In genomic region chr5:137683388-137684293, GRCm38 (mm10) we compare ENCODE assay signal across 8 mouse cellular contexts. TPM values are rescaled to one million over a fixed set of nuclear protein-coding genes. Genes with fewer than 3 reads are reported as not detected.
DNase-seq lines count a peak whose midpoint lies in the region; ATAC-seq and TF ChIP-seq lines count a peak whose summit lies in the region.

No protein-coding gene starts in this region.

- DNase-seq in adrenal gland, postnatal 14 days: peak; percentile 36
- no peak for DNase-seq in adrenal gland, postnatal 25 days
- DNase-seq in thymus, adult 2 months: peak; percentile 40
- no peak for DNase-seq in thymus, postnatal 25 days
- DNase-seq in hindbrain, embryonic 14.5 days (ENCODE audit: low spot score): no peak
- DNase-seq in liver, embryonic 13.5 days: no peak
- DNase-seq in retina, embryonic 14.5 days (ENCODE audit: low spot score): peak; percentile 28

- peaks cover 12% of the 10 kb centered on the region; the same call in 1 of the 2 replicates for H3K36me3 ChIP-seq in thymus, adult 2 months (ENCODE audit: control insufficient read depth, insufficient read depth, low read length)
- H3K36me3 ChIP-seq in hindbrain, embryonic 14.5 days (replicated peaks; ENCODE audit: control insufficient read depth, insufficient read depth): no peaks in the 10 kb centered on the region
- peaks cover 38% of the 10 kb centered on the region for H3K36me3 ChIP-seq in liver, embryonic 13.5 days

- peak overlapping the region; percentile 81 for H3K4me2 ChIP-seq in hindbrain, embryonic 14.5 days (replicated peaks)
- H3K4me2 ChIP-seq in liver, embryonic 13.5 days: peak overlapping the region; percentile 94

- peak overlapping the region; percentile 63 for H3K27ac ChIP-seq in thymus, adult 2 months (ENCODE audit: control insufficient read depth, insufficient read depth, low read length)
- 0 out of 2 replicates have a peak overlapping the region, but pooled peaks have one; percentile 81 for H3K27ac ChIP-seq in hindbrain, embryonic 14.5 days
- peak overlapping the region; percentile 92 for H3K27ac ChIP-seq in liver, embryonic 13.5 days

- TF ChIP-seq POLR2A in thymus, adult 2 months (IDR thresholded peaks at IDR 0.05; ENCODE audit: control insufficient read depth, extremely low read depth, insufficient read depth, low read length, poor library complexity): no peak

- TF ChIP-seq CTCF in thymus, adult 2 months (IDR thresholded peaks at IDR 0.05; ENCODE audit: borderline replicate concordance, control insufficient read depth, extremely low read depth, insufficient read depth, low read length, poor library complexity): no peak

- ATAC-seq in hindbrain, embryonic 14.5 days (ENCODE audit: low FRiP score): no peak
- ATAC-seq in liver, embryonic 13.5 days (ENCODE audit: low read depth): no peak
- no peak for ATAC-seq in erythroid progenitor cell, adult 5-6 weeks (replicated peaks; ENCODE audit: low FRiP score, poor library complexity, severe bottlenecking)

- 8% methylated on average over 28 of the region's 28 CpGs for WGBS in thymus, adult 2 months
- WGBS in hindbrain, embryonic 14.5 days: 14% methylated on average over 28 of the region's 28 CpGs
- 4% methylated on average over 28 of the region's 28 CpGs for WGBS in liver, embryonic 13.5 days (ENCODE audit: insufficient replicate concordance)

- peaks cover 36% of the 10 kb centered on the region for H3K4me1 ChIP-seq in thymus, adult 2 months (replicated peaks; ENCODE audit: control insufficient read depth, insufficient read depth, low read length)
- H3K4me1 ChIP-seq in hindbrain, embryonic 14.5 days (replicated peaks; ENCODE audit: control insufficient read depth, insufficient read depth, low read length): peaks cover 17% of the 10 kb centered on the region
- peaks cover 84% of the 10 kb centered on the region for H3K4me1 ChIP-seq in liver, embryonic 13.5 days (replicated peaks)

- H3K9ac ChIP-seq in hindbrain, embryonic 14.5 days: peak overlapping the region; percentile 75
- peak overlapping the region; percentile 93 for H3K9ac ChIP-seq in liver, embryonic 13.5 days

- H3K4me3 ChIP-seq in thymus, adult 2 months (ENCODE audit: control insufficient read depth, insufficient read depth, low read length): peak overlapping the region; percentile 67
- peak overlapping the region; percentile 70 for H3K4me3 ChIP-seq in hindbrain, embryonic 14.5 days (replicated peaks; ENCODE audit: low read length)
- peak overlapping the region; percentile 97 for H3K4me3 ChIP-seq in liver, embryonic 13.5 days (replicated peaks)

- H3K27me3 ChIP-seq in thymus, adult 2 months (ENCODE audit: control insufficient read depth, insufficient read depth, low read length): no peaks in the 10 kb centered on the region
- no peaks in the 10 kb centered on the region for H3K27me3 ChIP-seq in hindbrain, embryonic 14.5 days (ENCODE audit: control insufficient read depth, insufficient read depth, low read length)
- H3K27me3 ChIP-seq in liver, embryonic 13.5 days: no peaks in the 10 kb centered on the region

- H3K9me3 ChIP-seq in hindbrain, embryonic 14.5 days (ENCODE audit: control insufficient read depth, low read length): no peaks in the 10 kb centered on the region
- H3K9me3 ChIP-seq in liver, embryonic 13.5 days (replicated peaks): no peaks in the 10 kb centered on the region

RNA-seq across cellular contexts. Expression of gene Agfg2, which starts 0.9 kb away (rescaled TPM):
- 22.9 and 25.3 TPM in 2 replicates for total RNA-seq in adrenal gland, postnatal 14 days (2021)
- total RNA-seq in adrenal gland, postnatal 25 days (2021): 32.1 and 43.7 TPM in 2 replicates
- 205 and 213 TPM in 2 replicates for polyA plus RNA-seq in thymus, adult 2 months (2012; rRNA removed)
- polyA plus RNA-seq in hindbrain, embryonic 14.5 days (2014; fragmentation: Nextera tagmentation; extraction: Ambion mirVana): 11.8 and 12.2 TPM in 2 replicates
- 32.1 and 37.8 TPM in 2 replicates for polyA plus RNA-seq in liver, embryonic 13.5 days (2015; fragmentation: Nextera tagmentation; extraction: Ambion mirVana)
- 91.4 and 101 TPM in 2 replicates for total RNA-seq in erythroid progenitor cell, adult 5-6 weeks (2015; ENCODE audit: low replicate concordance)
- total RNA-seq in erythroid progenitor cell, adult 5-6 weeks (2017; ENCODE audit: low replicate concordance): 91.5 and 141 TPM in 2 replicates

RNA-seq across cellular contexts. Expression of gene Irs3, which starts 38.1 kb away (rescaled TPM):
- total RNA-seq in adrenal gland, postnatal 14 days (2021): 4.2 and 4.6 TPM in 2 replicates
- total RNA-seq in adrenal gland, postnatal 25 days (2021): 4.9 and 5.7 TPM in 2 replicates
- 2.2 and 2.5 TPM in 2 replicates for polyA plus RNA-seq in thymus, adult 2 months (2012; rRNA removed)
- 0.15 TPM in 1 of 2 replicates, not detected in the other for polyA plus RNA-seq in hindbrain, embryonic 14.5 days (2014; fragmentation: Nextera tagmentation; extraction: Ambion mirVana)
- 0.13 TPM in 1 of 2 replicates, not detected in the other for polyA plus RNA-seq in liver, embryonic 13.5 days (2015; fragmentation: Nextera tagmentation; extraction: Ambion mirVana)
- total RNA-seq in erythroid progenitor cell, adult 5-6 weeks (2015; ENCODE audit: low replicate concordance): not detected in 2 replicates
- not detected in 2 replicates for total RNA-seq in erythroid progenitor cell, adult 5-6 weeks (2017; ENCODE audit: low replicate concordance)

RNA-seq across cellular contexts. Expression of gene Sap25, which starts 42.5 kb away (rescaled TPM):
- 7.4 and 12.8 TPM in 2 replicates for total RNA-seq in adrenal gland, postnatal 14 days (2021)
- 10.0 and 14.0 TPM in 2 replicates for total RNA-seq in adrenal gland, postnatal 25 days (2021)
- polyA plus RNA-seq in thymus, adult 2 months (2012; rRNA removed): 576 and 646 TPM in 2 replicates
- polyA plus RNA-seq in hindbrain, embryonic 14.5 days (2014; fragmentation: Nextera tagmentation; extraction: Ambion mirVana): 4.9 and 5.8 TPM in 2 replicates
- polyA plus RNA-seq in liver, embryonic 13.5 days (2015; fragmentation: Nextera tagmentation; extraction: Ambion mirVana): 2.8 and 3.4 TPM in 2 replicates
- 62.5 and 94.1 TPM in 2 replicates for total RNA-seq in erythroid progenitor cell, adult 5-6 weeks (2015; ENCODE audit: low replicate concordance)
- 7.7 and 15.9 TPM in 2 replicates for total RNA-seq in erythroid progenitor cell, adult 5-6 weeks (2017; ENCODE audit: low replicate concordance)

RNA-seq across cellular contexts. Expression of gene Gm20605, which starts 54.7 kb away (rescaled TPM):
- 7.2 and 11.6 TPM in 2 replicates for total RNA-seq in adrenal gland, postnatal 14 days (2021)
- 13.4 and 18.2 TPM in 2 replicates for total RNA-seq in adrenal gland, postnatal 25 days (2021)
- 149 and 153 TPM in 2 replicates for polyA plus RNA-seq in thymus, adult 2 months (2012; rRNA removed)
- 5.3 and 6.5 TPM in 2 replicates for polyA plus RNA-seq in hindbrain, embryonic 14.5 days (2014; fragmentation: Nextera tagmentation; extraction: Ambion mirVana)
- polyA plus RNA-seq in liver, embryonic 13.5 days (2015; fragmentation: Nextera tagmentation; extraction: Ambion mirVana): 3.4 and 4.1 TPM in 2 replicates
- 17.3 and 25.2 TPM in 2 replicates for total RNA-seq in erythroid progenitor cell, adult 5-6 weeks (2015; ENCODE audit: low replicate concordance)
- total RNA-seq in erythroid progenitor cell, adult 5-6 weeks (2017; ENCODE audit: low replicate concordance): 6.1 and 17.1 TPM in 2 replicates

RNA-seq across cellular contexts. Expression of gene Lrch4, which starts 54.7 kb away (rescaled TPM):
- 30.1 and 35.9 TPM in 2 replicates for total RNA-seq in adrenal gland, postnatal 14 days (2021)
- total RNA-seq in adrenal gland, postnatal 25 days (2021): 19.3 and 35.7 TPM in 2 replicates
- 576 and 587 TPM in 2 replicates for polyA plus RNA-seq in thymus, adult 2 months (2012; rRNA removed)
- 19.0 and 23.4 TPM in 2 replicates for polyA plus RNA-seq in hindbrain, embryonic 14.5 days (2014; fragmentation: Nextera tagmentation; extraction: Ambion mirVana)
- polyA plus RNA-seq in liver, embryonic 13.5 days (2015; fragmentation: Nextera tagmentation; extraction: Ambion mirVana): 24.8 and 32.0 TPM in 2 replicates
- total RNA-seq in erythroid progenitor cell, adult 5-6 weeks (2015; ENCODE audit: low replicate concordance): 46.9 and 75.0 TPM in 2 replicates
- 32.0 and 37.7 TPM in 2 replicates for total RNA-seq in erythroid progenitor cell, adult 5-6 weeks (2017; ENCODE audit: low replicate concordance)

Comparison
In these comparisons a context has a peak if more than half of its experiments do, and no peak if none do; other contexts are left out.
1. DNase-seq: peak in adrenal gland, postnatal 14 days (single experiment), thymus, adult 2 months (single experiment) and retina, embryonic 14.5 days (single experiment); none in adrenal gland, postnatal 25 days (single experiment), thymus, postnatal 25 days (single experiment), hindbrain, embryonic 14.5 days (single experiment) and liver, embryonic 13.5 days (single experiment).
2. Peak in every context shown above with its lines, with median percentiles within 50 percentile points of each other: H3K27ac ChIP-seq and H3K4me3 ChIP-seq.